ENCODE assay signal across 11 mouse cellular contexts in the genomic region with DNA sequence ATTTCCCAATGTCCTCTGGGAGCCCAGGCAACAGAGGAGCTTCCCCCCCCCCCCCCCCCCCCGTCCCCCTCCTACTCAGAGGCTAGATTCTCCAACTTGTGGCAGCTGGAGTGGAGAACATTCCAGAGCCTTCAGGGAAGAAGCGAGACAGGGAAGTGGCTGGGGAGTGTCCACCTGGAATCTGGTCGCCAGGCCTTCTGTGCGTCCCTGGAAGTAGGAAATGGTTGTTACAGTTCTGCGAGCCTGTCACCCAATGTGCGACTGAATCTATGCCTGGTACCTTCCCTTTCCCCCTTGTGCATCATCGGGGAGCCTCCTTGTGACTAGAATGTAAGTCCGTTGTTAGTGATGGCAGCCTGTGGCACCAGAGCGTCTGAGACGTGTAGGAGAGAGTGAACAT. TPM values are rescaled to one million over a fixed set of nuclear protein-coding genes. Genes with fewer than 3 reads are reported as not detected.
DNase-seq lines count a peak whose midpoint lies in the region; ATAC-seq and TF ChIP-seq lines count a peak whose summit lies in the region.
"Had no signal": no experiment of that assay in that cellular context is flagged by ENCODE, and none has a peak within 500 bp of the region (broad histone marks: within the 10 kb centered on the region; RNA-seq: fewer than 3 reads in every experiment).

No protein-coding gene starts in this region.

- H3K9ac ChIP-seq in heart, adult 2 months (ENCODE audit: low read depth, low read length): peak overlapping the region; percentile 7; the same call in 1 of the 2 replicates
- H3K9ac ChIP-seq in lung, embryonic 14.5 days: peak overlapping the region; percentile 6; the same call in 1 of the 2 replicates
- H3K9ac ChIP-seq: forebrain, postnatal 0 days had no signal

- H3K79me2 ChIP-seq in heart, adult 2 months (replicated peaks; ENCODE audit: control insufficient read depth, insufficient read depth, low read length): no peaks in the 10 kb centered on the region

- peak overlapping the region; percentile 38; the same call in 1 of the 2 replicates for H3K27ac ChIP-seq in heart, adult 2 months
- H3K27ac ChIP-seq in testis, adult 2 months (ENCODE audit: control insufficient read depth, insufficient read depth, low read depth, low read length): no peak overlapping the region
- no peak overlapping the region for H3K27ac ChIP-seq in lung, embryonic 14.5 days (ENCODE audit: low read depth)

- intact Hi-C loops in heart, adult 2 months (cut with DNase I): no loop called here
- intact Hi-C loops in heart, postnatal 36 days (cut with DNase I): no loop called here

- no peaks in the 10 kb centered on the region for H3K9me3 ChIP-seq in lung, embryonic 14.5 days (ENCODE audit: low read depth, low read length)

- WGBS in heart, adult 2 months: 39% methylated on average over 10 of the region's 10 CpGs
- 45% methylated on average over 10 of the region's 10 CpGs for WGBS in lung, embryonic 14.5 days

- 0 out of 2 replicates have a peak overlapping the region, but pooled peaks have one; percentile 16 for H3K4me3 ChIP-seq in heart, adult 2 months
- peak overlapping the region; percentile 13 for H3K4me3 ChIP-seq in testis, adult 2 months (ENCODE audit: control insufficient read depth, low read depth, low read length)
- no peak overlapping the region for H3K4me3 ChIP-seq in lung, embryonic 14.5 days (ENCODE audit: low read depth, low read length)
- H3K4me3 ChIP-seq: megakaryocyte, embryonic 14.5 days had no signal

- H3K27me3 ChIP-seq in heart, adult 2 months (ENCODE audit: control insufficient read depth, insufficient read depth, low read length): no peaks in the 10 kb centered on the region
- no peaks in the 10 kb centered on the region for H3K27me3 ChIP-seq in testis, adult 2 months (ENCODE audit: control insufficient read depth, insufficient read depth, low read length)
- no peaks in the 10 kb centered on the region for H3K27me3 ChIP-seq in lung, embryonic 14.5 days (ENCODE audit: insufficient read depth, low read length)
- H3K27me3 ChIP-seq: megakaryocyte, embryonic 14.5 days had no signal

- no peak for TF ChIP-seq POLR2A in heart, adult 2 months (IDR thresholded peaks at IDR 0.05; ENCODE audit: insufficient read depth, low read depth, low read length)
- no peak for TF ChIP-seq POLR2A in testis, adult 2 months (IDR thresholded peaks at IDR 0.05; ENCODE audit: control insufficient read depth, low read depth, low read length)

- H3K4me2 ChIP-seq in lung, embryonic 14.5 days: peak overlapping the region; percentile 37

- peak in 1 of 2 experiments; percentile 25 for DNase-seq in heart, adult 2 months
- DNase-seq in heart, postnatal 36 days: no peak
- DNase-seq in testis, postnatal 14 days (ENCODE audit: low spot score): no peak
- DNase-seq in lung, embryonic 14.5 days: peak; percentile 11
- DNase-seq in cerebellum, postnatal 25 days: no peak
- DNase-seq in thymus, postnatal 25 days: no peak
- DNase-seq: cerebellum, adult 2 months; forebrain, postnatal 0 days had no signal

- TF ChIP-seq CTCF in heart, adult 2 months (IDR thresholded peaks at IDR 0.05): no peak
- TF ChIP-seq CTCF in testis, adult 2 months (IDR thresholded peaks at IDR 0.05; ENCODE audit: control insufficient read depth, insufficient read depth, insufficient replicate concordance, low read depth, low read length): no peak
- TF ChIP-seq CTCF in lung, embryonic 14.5 days (IDR thresholded peaks at IDR 0.05; ENCODE audit: low read depth): no peak

- no peak for ATAC-seq in lung, embryonic 14.5 days (ENCODE audit: insufficient read depth)
- no peak for ATAC-seq in megakaryocyte progenitor cell, adult 5-6 weeks (replicated peaks; ENCODE audit: poor library complexity)
- ATAC-seq: forebrain, postnatal 0 days had no signal

- peaks cover 2% of the 10 kb centered on the region; the same call in 1 of the 2 replicates for H3K36me3 ChIP-seq in heart, adult 2 months (ENCODE audit: control insufficient read depth, insufficient read depth, low read length)
- H3K36me3 ChIP-seq in testis, adult 2 months (ENCODE audit: control insufficient read depth, insufficient read depth, low read length): no peaks in the 10 kb centered on the region
- H3K36me3 ChIP-seq in lung, embryonic 14.5 days (ENCODE audit: insufficient read depth): no peaks in the 10 kb centered on the region

- no peak for TF ChIP-seq EP300 in heart, adult 2 months (IDR thresholded peaks at IDR 0.05; ENCODE audit: insufficient read depth, low read depth, low read length)

- no peaks in the 10 kb centered on the region; the same call in 1 of the 2 replicates for H3K4me1 ChIP-seq in heart, adult 2 months (ENCODE audit: control insufficient read depth, insufficient read depth, low read length)
- H3K4me1 ChIP-seq in testis, adult 2 months (ENCODE audit: control insufficient read depth, insufficient read depth, low read length): peaks cover 5% of the 10 kb centered on the region
- no peaks in the 10 kb centered on the region for H3K4me1 ChIP-seq in lung, embryonic 14.5 days (ENCODE audit: insufficient read depth)

RNA-seq across cellular contexts. Expression of gene Zfp74, which starts 2.4 kb away (rescaled TPM):
- 1 to 10 TPM; 6.2 to 6.8 TPM for total RNA-seq in heart, adult 2 months (2021)
- polyA plus RNA-seq in heart, adult 2 months (2012; rRNA removed): 2.5 and 5.9 TPM in 2 replicates
- 1 to 10 TPM; 5.9 TPM for total RNA-seq in heart, postnatal 36 days (2021)
- 0.60 and 0.93 TPM in 2 replicates for polyA plus RNA-seq in testis, adult 2 months (2012; rRNA removed)
- 12.4 and 13.2 TPM in 2 replicates for polyA plus RNA-seq in lung, embryonic 14.5 days (2014; fragmentation: Nextera tagmentation; extraction: Ambion mirVana)
- 14.5 and 19.5 TPM in 2 replicates for total RNA-seq in megakaryocyte progenitor cell, adult 5-6 weeks (2015)
- total RNA-seq in megakaryocyte progenitor cell, adult 5-6 weeks (2017): 7.2 and 8.0 TPM in 2 replicates

RNA-seq across cellular contexts. Expression of gene Zfp568, which starts 27.5 kb away (rescaled TPM):
- total RNA-seq in heart, adult 2 months (2021): 10 to 100 TPM; 19.6 to 28.1 TPM
- 5.6 and 12.5 TPM in 2 replicates for polyA plus RNA-seq in heart, adult 2 months (2012; rRNA removed)
- 10 to 100 TPM; 22.0 to 22.7 TPM for total RNA-seq in heart, postnatal 36 days (2021)
- 2.5 and 2.7 TPM in 2 replicates for polyA plus RNA-seq in testis, adult 2 months (2012; rRNA removed)
- 18.5 and 21.0 TPM in 2 replicates for polyA plus RNA-seq in lung, embryonic 14.5 days (2014; fragmentation: Nextera tagmentation; extraction: Ambion mirVana)
- total RNA-seq in megakaryocyte progenitor cell, adult 5-6 weeks (2015): 17.2 and 22.3 TPM in 2 replicates
- total RNA-seq in megakaryocyte progenitor cell, adult 5-6 weeks (2017): 38.4 and 53.5 TPM in 2 replicates

RNA-seq across cellular contexts. Expression of gene Zfp383, which starts 48.2 kb away (rescaled TPM):
- 1 to 10 TPM; 5.5 to 6.3 TPM for total RNA-seq in heart, adult 2 months (2021)
- polyA plus RNA-seq in heart, adult 2 months (2012; rRNA removed): 2.4 and 5.0 TPM in 2 replicates
- 1 to 10 TPM; 6.1 to 9.9 TPM for total RNA-seq in heart, postnatal 36 days (2021)
- polyA plus RNA-seq in testis, adult 2 months (2012; rRNA removed): 0.82 and 1.0 TPM in 2 replicates
- polyA plus RNA-seq in lung, embryonic 14.5 days (2014; fragmentation: Nextera tagmentation; extraction: Ambion mirVana): 4.6 and 5.7 TPM in 2 replicates
- 0.95 and 1.1 TPM in 2 replicates for total RNA-seq in megakaryocyte progenitor cell, adult 5-6 weeks (2015)
- 1.00 and 1.0 TPM in 2 replicates for total RNA-seq in megakaryocyte progenitor cell, adult 5-6 weeks (2017)

RNA-seq across cellular contexts. Expression of gene Zfp27, which starts 49.9 kb away (rescaled TPM):
- total RNA-seq in heart, adult 2 months (2021): 1 to 10 TPM; 7.3 to 8.4 TPM
- 3.6 and 6.4 TPM in 2 replicates for polyA plus RNA-seq in heart, adult 2 months (2012; rRNA removed)
- 1 to 10 TPM; 7.9 to 8.9 TPM for total RNA-seq in heart, postnatal 36 days (2021)
- 0.95 and 1.6 TPM in 2 replicates for polyA plus RNA-seq in testis, adult 2 months (2012; rRNA removed)
- 11.3 and 12.6 TPM in 2 replicates for polyA plus RNA-seq in lung, embryonic 14.5 days (2014; fragmentation: Nextera tagmentation; extraction: Ambion mirVana)
- 6.9 and 8.0 TPM in 2 replicates for total RNA-seq in megakaryocyte progenitor cell, adult 5-6 weeks (2015)
- total RNA-seq in megakaryocyte progenitor cell, adult 5-6 weeks (2017): 5.5 and 12.1 TPM in 2 replicates
